Mouse (Mus musculus): ENCODE measurements around the gene Hist1h3h.
A peak's percentile ranks its signal among the peaks of the same experiment; 100 is the strongest.

Gene Hist1h3h

DNA sequence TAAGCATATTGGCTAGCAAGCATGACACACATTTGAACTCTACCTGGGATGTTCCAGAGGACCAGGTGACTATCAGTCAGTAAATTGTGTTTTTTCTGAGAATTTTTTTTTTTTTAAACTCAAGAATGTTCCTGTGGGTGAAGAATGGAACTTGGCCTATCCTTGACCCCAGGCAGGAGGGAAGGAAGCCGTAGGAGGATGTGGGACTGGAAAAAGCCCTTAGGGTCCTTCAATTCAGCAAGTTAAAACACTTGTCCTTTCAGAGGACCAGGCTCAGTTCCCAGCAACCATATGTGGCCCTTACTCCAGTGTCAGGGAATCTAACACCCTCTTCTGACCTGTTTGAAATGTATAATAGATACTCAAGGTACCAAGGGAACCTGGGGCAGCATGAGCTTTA, 12.1 kb downstream of the Hist1h3h start:
- DNase-seq, result no peak

DNA sequence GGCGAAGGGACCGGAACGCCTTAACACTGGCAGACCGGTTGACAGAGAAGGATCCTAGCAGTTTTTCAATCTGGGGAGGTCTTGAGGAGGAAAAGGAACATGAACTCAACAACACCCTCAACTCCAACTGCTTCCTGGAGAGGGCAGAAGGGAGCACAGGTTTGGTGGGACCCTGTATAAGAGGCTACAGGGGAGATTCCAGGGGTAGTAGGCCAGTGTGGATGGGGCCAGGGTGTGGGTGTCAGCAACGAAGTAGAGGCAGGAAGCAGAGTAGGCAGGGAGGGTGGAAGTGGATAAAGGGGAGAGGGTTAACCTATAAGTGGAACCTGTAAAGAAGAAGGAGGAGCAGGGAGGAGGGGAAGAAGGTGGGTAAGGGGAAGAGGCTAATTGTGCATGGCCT, 16.0 kb downstream of the Hist1h3h start:
- no peak for DNase-seq

DNA sequence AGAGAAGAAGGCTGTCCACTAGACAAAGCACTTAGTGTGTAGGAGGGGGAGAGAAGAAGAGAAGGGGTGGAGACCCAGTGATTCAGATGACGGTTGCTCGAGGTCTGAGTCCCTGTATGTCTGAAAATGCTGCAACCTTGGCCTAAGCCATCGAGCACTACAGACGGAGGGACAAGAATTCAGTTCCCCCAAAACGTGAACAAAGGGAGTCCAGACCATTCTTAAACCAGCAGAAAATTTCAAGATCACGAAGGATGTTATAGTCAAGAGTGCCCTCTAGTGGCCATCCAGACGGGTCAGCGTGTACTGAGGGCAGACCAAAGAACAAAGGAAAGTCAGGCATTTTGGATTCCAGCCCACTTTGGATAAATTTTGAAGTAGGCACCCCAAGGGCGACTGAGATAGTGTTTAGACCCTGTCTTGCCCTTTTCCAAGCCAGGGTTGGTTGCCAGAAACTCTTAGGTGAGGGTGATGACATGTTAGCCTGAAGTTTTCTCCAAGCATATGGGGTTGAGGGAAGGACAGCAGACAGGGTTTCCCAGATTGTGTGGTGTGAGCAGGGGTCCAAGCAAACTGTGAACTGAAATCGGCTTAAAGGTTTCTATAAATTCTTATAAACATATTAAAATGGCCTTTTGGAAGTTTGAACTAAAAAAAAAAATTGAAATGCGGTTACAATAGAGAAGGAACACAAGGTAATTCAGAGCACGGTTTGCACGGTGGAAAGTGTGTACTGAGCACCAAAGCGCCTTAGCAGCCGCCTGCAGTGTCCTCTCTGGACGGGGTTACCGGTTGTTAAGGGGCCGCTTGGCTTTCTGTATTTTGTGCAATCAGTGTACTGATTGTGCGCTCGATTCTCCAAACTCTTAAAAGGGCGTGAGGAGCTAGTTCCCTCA, 16.8 kb downstream of the Hist1h3h start:
- DNase-seq, result peak; percentile 70 to 80

DNA sequence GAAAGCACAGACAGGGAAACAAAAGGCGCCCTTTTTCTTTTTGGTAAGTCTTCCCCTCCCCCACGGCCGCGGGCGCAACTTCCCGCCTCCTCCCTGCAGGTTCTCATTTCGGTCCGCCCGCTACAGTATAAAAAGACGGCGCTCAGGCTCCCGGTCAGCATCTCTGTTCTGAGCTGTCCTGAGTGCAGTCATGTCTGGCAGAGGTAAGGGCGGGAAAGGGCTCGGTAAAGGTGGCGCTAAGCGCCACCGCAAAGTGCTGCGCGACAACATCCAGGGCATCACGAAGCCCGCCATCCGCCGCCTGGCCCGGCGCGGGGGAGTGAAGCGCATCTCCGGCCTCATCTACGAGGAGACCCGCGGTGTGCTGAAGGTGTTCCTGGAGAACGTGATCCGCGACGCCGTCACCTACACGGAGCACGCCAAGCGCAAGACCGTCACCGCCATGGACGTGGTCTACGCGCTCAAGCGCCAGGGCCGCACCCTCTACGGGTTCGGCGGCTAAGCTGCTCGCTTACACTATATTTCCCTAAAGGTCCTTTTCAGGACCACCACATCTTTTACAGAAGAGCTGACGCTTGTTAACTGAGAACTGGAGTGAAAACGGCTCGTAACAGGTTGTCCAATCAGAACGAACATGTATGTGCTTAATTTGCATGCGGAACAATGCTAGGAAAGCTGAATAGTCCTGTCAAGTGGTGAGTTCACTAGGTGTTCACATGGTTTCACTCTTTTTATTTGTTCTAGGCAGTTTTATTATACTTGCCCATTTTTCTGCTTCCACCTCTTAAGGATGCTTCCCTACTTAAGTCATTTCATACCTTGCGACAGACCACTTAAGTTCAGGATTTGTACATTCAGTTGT, 17.7 kb downstream of the Hist1h3h start, which contains the start of gene Hist1h4j:
TSS of gene Hist1h4j (plus strand) at position 159 of the 862 bp plus-strand sequence.
- DNase-seq, result peak; percentile 80 to 84

DNA sequence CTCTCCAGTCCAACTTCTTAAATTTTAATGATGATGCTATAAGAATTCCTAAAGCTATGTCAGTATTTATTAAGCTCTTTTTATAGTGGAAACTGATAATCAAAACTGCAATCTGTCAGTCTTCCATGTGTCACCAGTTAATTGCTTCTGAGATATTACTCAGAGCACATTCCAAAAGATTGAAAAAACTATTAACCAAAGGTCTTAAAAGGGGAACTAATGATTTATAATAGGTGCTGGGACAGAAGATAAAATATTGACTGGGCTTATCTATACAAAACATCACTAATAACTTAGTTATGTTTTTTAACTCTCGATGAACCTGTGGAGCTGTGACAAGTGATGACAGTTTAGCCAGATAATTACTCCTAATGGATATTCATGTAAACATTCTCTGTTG, 27.5 kb downstream of the Hist1h3h start:
- no peak for DNase-seq

DNA sequence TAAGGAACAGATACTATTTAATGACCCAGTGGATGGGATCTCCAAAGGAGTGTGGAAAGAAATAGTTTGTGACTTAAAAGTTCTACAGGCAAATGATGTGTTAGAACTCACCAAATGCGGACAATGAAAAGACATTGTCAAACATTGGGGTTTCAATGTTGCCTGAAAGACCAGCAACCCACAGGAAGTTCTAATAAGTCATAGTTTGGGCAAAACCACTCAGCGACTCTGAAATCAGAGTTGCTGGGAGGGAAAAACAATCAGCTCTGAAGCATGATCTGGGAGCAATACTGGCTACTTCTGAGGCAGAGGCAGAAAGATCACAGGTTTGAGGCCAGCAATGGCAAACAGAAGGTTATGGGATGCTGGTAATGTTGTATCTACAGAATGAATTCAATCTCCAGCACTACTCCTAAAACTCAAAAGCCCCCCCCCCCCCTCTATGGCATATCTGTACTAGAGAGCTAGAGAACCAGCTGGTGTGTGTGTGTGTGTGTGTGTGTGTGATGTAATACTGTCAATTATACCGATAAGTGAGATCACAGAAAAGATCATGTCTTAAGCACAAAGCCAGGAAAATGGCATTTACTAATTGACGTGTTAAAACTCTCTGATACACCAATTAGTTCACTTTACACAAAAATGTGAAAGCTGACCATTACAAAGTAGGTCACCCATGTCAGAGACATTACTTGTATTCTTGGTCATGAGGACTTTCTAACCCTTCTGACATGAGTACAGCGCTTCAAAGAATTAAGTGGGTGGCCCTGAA, 32.1 kb downstream of the Hist1h3h start:
- DNase-seq, result no peak

DNA sequence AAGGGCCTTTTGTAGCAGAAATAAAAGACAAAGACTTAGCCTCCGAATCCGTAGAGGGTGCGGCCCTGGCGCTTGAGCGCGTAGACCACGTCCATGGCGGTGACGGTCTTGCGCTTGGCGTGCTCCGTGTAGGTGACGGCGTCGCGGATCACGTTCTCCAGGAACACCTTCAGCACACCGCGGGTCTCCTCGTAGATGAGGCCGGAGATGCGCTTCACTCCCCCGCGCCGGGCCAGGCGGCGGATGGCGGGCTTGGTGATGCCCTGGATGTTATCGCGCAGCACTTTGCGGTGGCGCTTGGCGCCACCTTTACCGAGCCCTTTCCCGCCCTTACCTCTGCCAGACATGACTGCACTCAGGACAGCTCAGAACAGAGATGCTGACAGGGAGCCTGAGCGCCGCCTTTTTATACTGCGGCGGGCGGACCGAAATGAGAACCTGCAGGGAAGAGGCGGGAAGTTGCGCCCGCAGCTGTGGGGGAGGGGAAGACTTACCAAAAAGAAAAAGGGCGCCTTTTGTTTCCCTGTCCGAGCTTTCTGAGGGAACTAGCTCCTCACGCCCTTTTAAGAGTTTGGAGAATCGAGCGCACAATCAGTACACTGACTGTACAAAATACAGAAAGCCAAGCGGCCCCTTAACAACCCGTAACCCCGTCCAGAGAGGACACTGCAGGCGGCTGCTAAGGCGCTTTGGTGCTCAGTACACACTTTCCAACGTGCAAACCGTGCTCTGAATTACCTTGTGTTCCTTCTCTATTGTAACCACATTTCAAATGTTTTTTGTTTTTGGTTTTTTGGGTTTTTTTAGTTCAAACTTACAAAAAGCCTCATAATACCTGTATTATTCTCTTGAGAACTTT, 32.9 kb downstream of the Hist1h3h start, which contains the start of gene Hist1h4k:
TSS of gene Hist1h4k (minus strand) at position 347 of the 859 bp plus-strand sequence.
- peak; percentile 95 for DNase-seq

DNA sequence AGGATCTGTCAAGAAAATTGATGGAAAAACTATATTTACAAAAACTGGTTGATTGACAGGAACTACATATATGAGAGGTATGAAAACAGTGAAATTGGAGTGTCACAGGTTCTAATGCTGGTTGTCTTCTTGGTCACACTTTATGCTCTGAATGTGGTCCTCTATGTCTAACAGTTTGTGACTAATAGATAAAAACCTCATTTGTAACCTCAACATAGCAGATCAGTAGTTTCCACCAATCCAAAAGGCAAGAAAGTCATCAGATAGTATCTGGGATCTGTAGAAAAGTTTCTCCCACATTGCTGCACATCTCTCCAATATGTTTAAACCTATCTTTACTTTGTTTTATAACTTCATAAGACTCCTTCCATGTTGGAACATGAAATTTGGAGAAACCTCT, 34.0 kb downstream of the Hist1h3h start:
- DNase-seq, result no peak

DNA sequence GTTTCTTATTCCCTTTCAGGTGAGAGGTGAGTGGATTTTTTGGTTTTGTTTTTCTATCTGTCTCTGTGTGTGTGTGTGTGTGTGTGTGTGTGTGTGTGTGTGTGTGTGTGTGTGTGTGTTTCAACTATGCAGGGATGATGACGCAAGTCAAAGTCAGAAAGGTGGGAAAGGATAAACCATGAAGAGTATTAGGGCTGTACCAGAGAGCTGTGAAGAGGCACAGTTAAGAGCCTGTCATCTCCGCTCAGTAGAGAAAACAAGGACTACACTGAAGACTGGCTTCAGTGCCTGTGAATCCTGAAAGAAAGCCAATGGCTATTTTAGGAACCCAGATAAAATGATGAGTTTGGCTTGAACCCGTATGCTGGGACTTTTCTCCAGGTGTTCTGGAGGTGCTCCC, 34.4 kb downstream of the Hist1h3h start:
- no peak for DNase-seq

DNA sequence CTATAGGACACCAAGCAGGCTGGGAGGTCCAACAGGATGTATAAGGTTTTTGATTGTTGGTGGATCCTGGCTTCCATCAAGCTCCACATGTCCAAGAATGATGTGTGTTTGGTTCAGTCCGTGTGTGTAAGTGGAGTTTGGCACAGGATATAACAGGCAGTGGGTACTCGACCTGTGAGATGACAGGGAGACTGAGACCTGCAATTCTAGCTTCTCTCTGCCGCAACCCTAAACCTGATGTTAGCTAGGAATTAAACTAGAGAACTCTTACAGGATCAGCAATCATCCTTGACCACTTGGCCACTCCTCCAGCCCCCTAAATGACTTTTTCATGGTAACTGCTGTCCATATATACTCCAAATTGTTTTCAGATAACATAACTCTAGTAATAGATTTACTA, 34.9 kb downstream of the Hist1h3h start:
- no peak for DNase-seq

DNA sequence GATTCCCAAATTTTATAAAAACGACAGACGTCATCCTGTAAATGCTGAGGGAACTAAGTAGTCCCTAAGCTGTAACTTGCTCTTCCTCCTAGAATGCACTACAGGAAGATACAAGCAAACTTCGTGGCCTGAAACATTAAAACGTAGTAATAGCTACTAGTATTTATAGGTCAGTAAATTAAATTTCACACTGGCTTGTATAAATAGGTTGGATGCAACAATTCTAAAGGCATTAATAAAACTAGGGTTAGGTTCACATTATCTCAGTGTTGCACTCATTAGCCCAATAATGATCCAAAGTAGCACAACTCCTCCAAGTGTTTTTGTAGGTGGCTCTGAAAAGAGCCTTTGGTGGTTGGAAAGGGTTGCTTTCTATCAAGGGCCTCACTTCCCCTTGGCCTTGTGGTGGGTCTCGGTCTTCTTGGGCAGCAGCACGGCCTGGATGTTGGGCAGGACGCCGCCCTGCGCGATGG, 35.6 kb downstream of the Hist1h3h start:
- DNase-seq, result no peak

DNA sequence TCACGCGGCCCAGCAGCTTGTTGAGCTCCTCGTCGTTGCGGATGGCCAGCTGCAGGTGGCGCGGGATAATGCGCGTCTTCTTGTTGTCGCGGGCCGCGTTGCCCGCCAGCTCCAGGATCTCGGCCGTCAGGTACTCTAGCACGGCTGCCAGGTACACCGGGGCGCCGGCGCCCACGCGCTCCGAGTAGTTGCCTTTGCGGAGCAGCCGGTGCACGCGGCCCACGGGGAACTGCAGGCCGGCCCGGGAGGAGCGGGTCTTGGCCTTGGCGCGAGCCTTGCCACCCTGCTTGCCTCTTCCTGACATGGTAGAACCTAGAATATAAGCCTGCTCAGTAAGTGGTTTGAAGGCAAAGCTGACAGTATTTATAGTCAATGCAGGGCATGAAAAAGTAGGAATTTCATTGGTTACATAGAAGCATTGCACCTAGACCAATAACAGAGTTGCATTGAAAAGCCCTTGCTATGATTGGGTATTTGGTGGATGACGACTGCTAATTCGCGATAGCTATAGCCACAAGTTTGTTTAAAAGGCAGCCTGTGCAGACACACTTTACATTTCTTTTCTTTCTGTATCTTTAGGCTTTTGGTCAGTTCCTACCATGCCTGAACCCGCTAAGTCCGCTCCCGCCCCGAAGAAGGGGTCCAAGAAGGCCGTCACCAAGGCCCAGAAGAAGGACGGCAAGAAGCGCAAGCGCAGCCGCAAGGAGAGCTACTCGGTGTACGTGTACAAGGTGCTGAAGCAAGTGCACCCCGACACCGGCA, 36.2 kb downstream of the Hist1h3h start, which contains the start of the genes Hist1h2ak and Hist1h2bn:
TSS of gene Hist1h2ak (minus strand) at position 304 of the 762 bp plus-strand sequence.
TSS of gene Hist1h2bn (plus strand) at position 600 of the 762 bp plus-strand sequence.
- DNase-seq, result peak; percentile 67 to 70

DNA sequence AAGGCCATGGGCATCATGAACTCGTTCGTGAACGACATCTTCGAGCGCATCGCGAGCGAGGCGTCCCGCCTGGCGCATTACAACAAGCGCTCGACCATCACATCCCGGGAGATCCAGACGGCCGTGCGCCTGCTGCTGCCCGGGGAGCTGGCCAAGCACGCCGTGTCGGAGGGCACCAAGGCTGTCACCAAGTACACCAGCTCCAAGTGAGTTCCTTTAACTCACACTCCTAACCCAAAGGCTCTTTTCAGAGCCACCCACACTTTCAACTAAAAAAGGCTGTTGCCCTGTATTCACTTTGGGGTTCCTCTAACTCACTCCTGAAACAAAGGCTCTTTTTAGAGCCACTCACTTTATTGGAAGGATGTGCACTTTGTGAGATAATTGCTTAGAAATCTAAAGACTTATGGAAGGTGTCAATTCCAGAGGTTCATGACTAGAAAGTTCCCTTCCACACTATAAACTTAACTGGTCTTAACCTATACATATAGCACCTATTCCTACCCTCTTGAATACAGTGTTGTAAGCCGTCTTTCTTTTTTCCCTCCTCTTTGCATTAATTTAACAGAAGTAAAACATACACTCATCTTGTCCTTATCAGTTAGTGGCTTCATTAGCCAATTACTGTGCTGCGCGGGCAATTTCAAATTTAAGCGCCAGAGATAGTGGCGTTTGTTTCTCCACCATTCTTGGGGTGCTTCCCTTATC, 37.0 kb downstream of the Hist1h3h start:
- peak in 1 of 2 experiments; percentile 42 for DNase-seq

DNA sequence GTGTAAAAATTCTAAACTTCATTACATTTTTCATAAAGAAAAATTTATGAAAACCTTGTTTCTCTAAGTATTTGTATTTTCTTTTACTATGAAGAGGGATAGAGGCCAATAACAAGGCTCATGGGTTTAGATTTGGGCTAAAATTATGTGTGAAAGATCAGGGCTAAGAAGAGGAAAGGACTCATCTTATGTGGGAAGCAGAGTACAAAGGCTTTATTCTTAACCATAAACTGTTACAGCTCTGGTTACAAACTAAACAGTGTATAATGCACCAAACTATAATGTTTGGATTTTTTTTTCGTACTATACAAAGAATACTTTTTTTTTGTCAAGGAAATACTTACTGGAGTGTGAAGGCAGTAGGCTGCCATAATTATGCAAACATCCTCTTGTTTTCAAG, 38.2 kb downstream of the Hist1h3h start:
- no peak for DNase-seq
